Mouse (Mus musculus) heart, embryonic 14.5 days (tissue): ENCODE measurements around the gene Gm17584. TPM values are rescaled to one million over a fixed set of nuclear protein-coding genes. Genes with fewer than 3 reads are reported as not detected.
"Not testable (repeated sequence)": the region's sequence is repeated elsewhere in the genome, so short reads cannot be mapped to it uniquely, and the experiment has no call there.

Experiments used
- ATAC-seq: fragments of 200-750 bp; cut with Nextera tagmentation; 2 replicates; pipeline ENCODE4 v1.8.0; 2017; ENCODE audit warnings: low read depth, moderate TSS enrichment; ENCODE audit not compliant: insufficient number of reproducible peaks, insufficient read depth, low FRiP score
- H3K27ac ChIP-seq, 2 experiments: fragments of 200-500 bp in 1 of 2; fragments of 300-500 bp in 1 of 2; sonication (generic) in 1 of 2; replicated peaks in 1 of 2; 2 replicates each; pipeline ENCODE4 v1.5.1; 2012 to 2014; ENCODE audit warnings: low read depth in 2 of 2, low read length in 2 of 2, control low read depth in 1 of 2, mild to moderate bottlenecking in 1 of 2, mixed read lengths in 1 of 2; ENCODE audit not compliant: control insufficient read depth in 1 of 2, insufficient read depth in 1 of 2
- H3K27me3 ChIP-seq: fragments of 300-500 bp; sonication (generic); 2 replicates; pipeline ENCODE4 v1.6.1; 2014; ENCODE audit warnings: mild to moderate bottlenecking, low read length, control low read depth; ENCODE audit not compliant: control insufficient read depth, insufficient read depth
- H3K36me3 ChIP-seq: fragments of 300-500 bp; sonication (generic); 2 replicates; pipeline ENCODE4 v1.6.1; 2014; ENCODE audit warnings: mild to moderate bottlenecking, control low read depth, low read length, mixed read lengths; ENCODE audit not compliant: control insufficient read depth, insufficient read depth
- H3K4me1 ChIP-seq, 2 experiments: fragments of 200-500 bp in 1 of 2; fragments of 300-500 bp in 1 of 2; sonication (generic) in 1 of 2; 2 replicates each; pipeline ENCODE4 v1.6.1; 2012 to 2014; ENCODE audit warnings: low read length in 2 of 2, control low read depth in 1 of 2, mixed read lengths in 1 of 2; ENCODE audit not compliant: control insufficient read depth in 2 of 2, insufficient read depth in 2 of 2
- H3K4me2 ChIP-seq: fragments of 300-500 bp; sonication (generic); 2 replicates; pipeline ENCODE4 v1.6.1; 2014; ENCODE audit warnings: mild to moderate bottlenecking, low read length
- H3K4me3 ChIP-seq, 2 experiments: fragments of 200-500 bp in 1 of 2; fragments of 300-500 bp in 1 of 2; sonication (generic) in 1 of 2; 2 replicates each; pipeline ENCODE4 v1.5.1; 2012 to 2014; ENCODE audit warnings: low read length in 2 of 2, mild to moderate bottlenecking in 2 of 2, control low read depth in 1 of 2, low read depth in 1 of 2, moderate library complexity in 1 of 2; ENCODE audit not compliant: control insufficient read depth in 1 of 2, insufficient read depth in 1 of 2
- H3K9ac ChIP-seq: fragments of 300-500 bp; sonication (generic); 2 replicates; pipeline ENCODE4 v1.6.1; 2014; ENCODE audit warnings: mild to moderate bottlenecking, low read length
- H3K9me3 ChIP-seq: fragments of 300-500 bp; sonication (generic); 2 replicates; pipeline ENCODE4 v1.6.1; 2016; ENCODE audit warnings: low read length, control low read depth; ENCODE audit not compliant: control insufficient read depth
- WGBS: fragments of 180-500 bp; shearing (Covaris S2); extraction: QIAGEN DNeasy Blood & Tissue Kit; methylation state at CpG from one replicate; pipeline ENCODE4 v1.1.7; 2014; 5-methylcytosine and 5-hydroxymethylcytosine counted together
- polyA plus RNA-seq: library from polyadenylated mRNA; unstranded; fragments of >200 nt; fragmentation: Nextera tagmentation; extraction: Ambion mirVana; gene quantifications from 2 replicates; pipeline ENCODE4 v1.2.1, GENCODE M21; 2014

Gm17584 gene
- polyA plus RNA-seq: not detected in 2 replicates

GRCm38 (mm10) chrX:124500263-124500662 is at the start of gene Gm17584:
Gene Gm17584, plus strand, starts transcription at chrX:124500563.
- not testable (repeated sequence) for H3K4me3 ChIP-seq, H3K9ac ChIP-seq, H3K27ac ChIP-seq, H3K4me1 ChIP-seq, H3K36me3 ChIP-seq, H3K4me2 ChIP-seq, H3K27me3 ChIP-seq, ATAC-seq, H3K9me3 ChIP-seq
- WGBS: no CpG with 5 or more reads among the region's 4 CpGs

Other genes starting within 250 kb of the Gm17584 start
- not detected in 2 replicates for gene Gm17469, start 129.3 kb downstream of the Gm17584 start, polyA plus RNA-seq